Mouse (Mus musculus) liver, postnatal 0 days (tissue): ENCODE measurements around the gene Tmeff2. TPM values are rescaled to one million over a fixed set of nuclear protein-coding genes. Genes with fewer than 3 reads are reported as not detected.

Experiments used
- ATAC-seq: fragments of 200-750 bp; cut with Nextera tagmentation; 2 replicates; pipeline ENCODE4 v1.8.0; 2017; ENCODE audit warnings: mild to moderate bottlenecking, moderate library complexity
- DNase-seq: peaks from one replicate; pipeline ENCODE4 v3.0.0-alpha.2; 2016
- H3K27ac ChIP-seq: fragments of 300-500 bp; sonication (generic); 2 replicates; pipeline ENCODE4 v1.5.1; 2014; ENCODE audit warnings: antibody characterized with exemption, moderate library complexity, mild to moderate bottlenecking, low read depth
- H3K27me3 ChIP-seq: fragments of 300-500 bp; sonication (generic); 2 replicates; pipeline ENCODE4 v1.6.1; 2014; ENCODE audit warnings: low read length, control low read depth, mixed read lengths; ENCODE audit not compliant: insufficient read depth
- H3K36me3 ChIP-seq: fragments of 300-500 bp; sonication (generic); replicated peaks from 2 replicates; pipeline ENCODE4 v1.6.1; 2014; ENCODE audit warnings: mild to moderate bottlenecking, control low read depth, low read length, moderate library complexity, mixed read lengths; ENCODE audit not compliant: insufficient read depth
- H3K4me1 ChIP-seq: fragments of 300-500 bp; sonication (generic); 2 replicates; pipeline ENCODE4 v1.6.1; 2014; ENCODE audit warnings: antibody characterized with exemption, mild to moderate bottlenecking, control low read depth; ENCODE audit not compliant: insufficient read depth
- H3K4me2 ChIP-seq: fragments of 300-500 bp; sonication (generic); 2 replicates; pipeline ENCODE4 v1.6.1; 2014; ENCODE audit warnings: low read depth, mild to moderate bottlenecking, low read length, moderate library complexity, mixed read lengths
- H3K4me3 ChIP-seq: fragments of 300-500 bp; sonication (generic); 2 replicates; pipeline ENCODE4 v1.5.1; 2014; ENCODE audit warnings: low read depth, low read length
- H3K9ac ChIP-seq: fragments of 300-500 bp; sonication (generic); replicated peaks from 2 replicates; pipeline ENCODE4 v1.6.1; 2014; ENCODE audit warnings: mild to moderate bottlenecking, moderate library complexity
- H3K9me3 ChIP-seq: fragments of 300-500 bp; sonication (generic); 2 replicates; pipeline ENCODE4 v1.6.1; 2016; ENCODE audit warnings: mild to moderate bottlenecking, control low read depth, low read length, mixed read lengths
- CTCF ChIP-seq: sonication (generic); IDR thresholded peaks from 2 replicates; pipeline ENCODE4 v1.5.1; 2016; ENCODE audit warnings: antibody characterized with exemption, low read depth
- EP300 ChIP-seq: IDR thresholded peaks from 2 replicates; pipeline ENCODE4 v1.6.1; 2016; ENCODE audit warnings: antibody characterized with exemption, low read depth, mild to moderate bottlenecking
- WGBS: fragments of 180-500 bp; shearing (Covaris S2); extraction: QIAGEN DNeasy Blood & Tissue Kit; methylation state at CpG from one replicate; pipeline ENCODE4 v1.1.7; 2014; ENCODE audit not compliant: insufficient replicate concordance; 5-methylcytosine and 5-hydroxymethylcytosine counted together
- polyA plus RNA-seq: library from polyadenylated mRNA; unstranded; fragments of >200 nt; fragmentation: Nextera tagmentation; extraction: Ambion mirVana; gene quantifications from 2 replicates; pipeline ENCODE4 v1.2.1, GENCODE M21; 2015

The Tmeff2 gene
- polyA plus RNA-seq, 1 experiment from 2014 or later: 0.59 TPM

DNA sequence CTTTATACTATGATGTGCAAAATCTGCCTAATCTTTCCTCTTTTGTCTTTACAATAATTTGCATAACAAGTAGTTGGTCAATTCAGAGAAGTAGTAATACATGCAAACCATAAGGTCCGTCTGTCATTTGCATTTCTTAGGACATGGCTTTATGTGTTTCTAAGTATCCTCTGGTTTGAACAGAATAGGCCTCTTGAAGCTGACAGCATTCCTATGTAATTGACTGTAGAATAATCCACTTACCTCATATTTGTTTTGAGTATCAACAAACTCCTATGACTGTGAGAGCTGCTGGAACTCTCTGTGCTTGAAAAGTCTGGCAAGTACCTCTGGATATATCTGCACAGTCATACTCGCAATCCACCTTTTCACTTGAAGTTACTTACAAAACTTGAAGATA lies 194.3 kb downstream of the Tmeff2 start:
- H3K27me3 ChIP-seq: no peaks in the 10 kb centered on the region
- H3K4me3 ChIP-seq: no peak overlapping the region
- no peaks in the 10 kb centered on the region for H3K4me1 ChIP-seq
- WGBS: 80% methylated on average over 2 of the region's 2 CpGs
- DNase-seq (no peak), ATAC-seq (no peak)
- TF ChIP-seq EP300 (no peak), CTCF (no peak)
- no peak overlapping the region for H3K4me2 ChIP-seq
- H3K9ac ChIP-seq: no peak overlapping the region
- H3K36me3 ChIP-seq: no peaks in the 10 kb centered on the region
- H3K9me3 ChIP-seq: no peaks in the 10 kb centered on the region
- H3K27ac ChIP-seq: no peak overlapping the region

DNA sequence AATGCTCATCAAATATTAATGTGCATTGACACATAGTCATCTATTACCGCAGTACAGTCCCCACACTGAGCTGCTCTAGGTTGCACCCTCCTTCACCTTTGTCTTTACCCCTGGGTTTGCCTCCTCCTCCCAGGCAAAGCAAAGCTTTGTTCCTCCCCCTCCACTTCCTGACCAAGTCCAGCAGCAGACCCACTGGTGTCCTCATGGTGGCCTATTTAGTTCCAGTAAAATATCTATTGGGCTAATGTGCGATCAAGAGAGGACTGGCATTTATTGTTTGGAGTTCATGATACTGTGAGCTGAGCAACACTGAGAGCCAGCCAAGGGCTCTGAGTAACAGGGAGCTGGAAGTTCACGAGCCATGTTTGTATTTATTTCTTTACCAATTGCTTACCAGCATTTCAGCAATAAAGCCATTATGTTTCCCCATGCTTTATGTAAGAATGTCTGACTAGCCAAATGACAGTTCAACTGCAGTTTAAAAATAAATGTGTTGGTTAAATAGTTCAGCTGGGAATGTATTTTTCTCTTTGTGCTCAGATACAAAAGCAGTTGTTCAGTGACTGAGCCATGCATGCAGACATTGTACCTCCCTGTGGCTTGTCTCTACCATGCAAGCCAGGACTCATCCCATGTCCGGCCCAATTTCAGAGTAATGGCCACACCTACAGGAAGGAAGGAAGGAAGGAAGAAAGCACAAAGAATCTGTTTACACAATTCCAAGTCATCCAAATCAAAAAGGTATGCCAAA lies 196.6 kb downstream of the Tmeff2 start:
- H3K27me3 ChIP-seq: no peaks in the 10 kb centered on the region
- TF ChIP-seq EP300 (no peak), CTCF (no peak)
- no peaks in the 10 kb centered on the region for H3K4me1 ChIP-seq
- H3K4me2 ChIP-seq: no peak overlapping the region
- no peak for DNase-seq
- H3K36me3 ChIP-seq: no peaks in the 10 kb centered on the region
- no peak for ATAC-seq
- H3K9ac ChIP-seq: no peak overlapping the region
- H3K9me3 ChIP-seq: no peaks in the 10 kb centered on the region
- 69% methylated on average over 4 of the region's 4 CpGs for WGBS
- H3K4me3 ChIP-seq: no peak overlapping the region
- no peak overlapping the region for H3K27ac ChIP-seq

DNA sequence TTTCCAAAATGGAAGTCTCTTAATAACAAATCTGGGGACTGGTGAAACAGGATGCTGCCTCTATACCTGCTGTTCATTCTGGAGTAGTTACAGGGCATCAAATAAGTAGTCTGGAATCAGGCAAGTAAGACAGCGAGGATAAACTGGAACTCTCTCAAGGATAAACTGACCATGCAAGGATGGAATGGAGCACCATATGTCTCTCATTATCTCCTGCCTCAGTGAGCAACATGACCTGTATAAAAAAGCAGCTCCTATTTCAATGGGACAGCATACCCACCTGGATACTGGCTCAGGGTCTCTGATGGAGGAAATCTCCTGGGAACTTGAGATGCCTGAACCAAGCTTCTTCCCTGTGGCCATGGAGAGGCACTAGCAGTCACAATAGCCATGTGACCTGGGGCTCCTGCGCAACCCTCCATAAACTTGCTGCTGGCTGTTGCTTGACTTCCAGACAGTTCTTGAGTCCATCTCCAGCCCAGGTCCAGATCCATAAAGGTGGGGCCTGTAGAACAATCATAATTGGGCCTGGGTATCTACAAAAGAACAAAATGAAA lies 200.7 kb downstream of the Tmeff2 start:
- Histone ChIP-seq H3K27me3 (no peaks in the 10 kb centered on the region), H3K4me1 (no peaks in the 10 kb centered on the region), H3K36me3 (no peaks in the 10 kb centered on the region), H3K9me3 (no peaks in the 10 kb centered on the region), H3K27ac (no peak overlapping the region), H3K4me3 (no peak overlapping the region), H3K4me2 (no peak overlapping the region), H3K9ac (no peak overlapping the region)
- DNase-seq (no peak), ATAC-seq (no peak)
- WGBS: 92% methylated on average over 2 of the region's 2 CpGs
- TF ChIP-seq EP300: no peak

DNA sequence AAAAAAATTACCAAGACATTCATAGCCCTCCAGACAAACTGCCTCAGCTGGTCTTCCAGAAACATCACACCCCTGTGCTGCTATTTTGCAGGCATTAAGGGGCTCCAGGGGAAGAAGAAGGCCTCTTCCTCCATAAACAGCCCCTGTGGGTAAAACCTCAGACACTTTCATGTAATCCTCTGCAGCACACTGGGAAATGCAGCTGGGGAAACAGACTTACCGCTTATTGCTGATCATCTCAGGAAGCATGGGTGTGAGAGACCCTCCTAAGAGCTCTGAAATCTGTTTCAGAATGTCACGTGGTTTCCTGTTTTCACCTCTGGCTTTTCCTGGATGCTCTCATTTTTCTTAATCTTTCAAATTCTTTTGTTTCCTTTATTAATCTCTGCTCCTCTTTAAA lies 204.3 kb downstream of the Tmeff2 start:
- no peaks in the 10 kb centered on the region for H3K27me3 ChIP-seq
- no peaks in the 10 kb centered on the region for H3K9me3 ChIP-seq
- ATAC-seq (no peak), DNase-seq (no peak)
- H3K4me3 ChIP-seq: no peak overlapping the region
- no peak overlapping the region for H3K9ac ChIP-seq
- H3K4me2 ChIP-seq: no peak overlapping the region
- H3K36me3 ChIP-seq: no peaks in the 10 kb centered on the region
- TF ChIP-seq EP300 (no peak), CTCF (no peak)
- H3K27ac ChIP-seq: no peak overlapping the region
- H3K4me1 ChIP-seq: no peaks in the 10 kb centered on the region
- 24% methylated on average over 2 of the region's 2 CpGs for WGBS

DNA sequence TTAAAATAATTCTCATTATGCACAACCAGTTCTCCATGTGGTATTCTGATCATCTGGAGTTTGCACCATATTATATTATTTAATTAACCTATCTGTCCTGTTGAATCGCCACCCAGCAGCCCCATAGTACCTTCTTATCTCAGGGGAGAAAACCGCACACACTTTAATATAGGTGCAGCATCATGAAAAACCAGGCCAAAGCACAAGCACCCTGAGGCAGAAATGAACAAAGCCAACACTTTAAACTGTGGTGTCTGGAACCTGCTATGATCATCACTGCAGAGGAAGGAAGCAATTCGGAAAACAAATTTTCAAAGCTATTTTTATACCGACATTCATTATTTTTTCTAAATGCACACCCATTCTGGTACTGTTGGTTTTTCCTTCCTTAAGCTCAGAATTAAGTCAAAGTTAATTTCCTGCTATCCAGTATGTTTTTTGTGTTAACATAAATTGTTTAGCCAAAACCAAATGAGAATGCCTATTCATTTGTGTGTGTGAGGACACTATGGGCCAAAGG lies 206.0 kb downstream of the Tmeff2 start:
- no peak overlapping the region for H3K9ac ChIP-seq
- TF ChIP-seq EP300: no peak
- TF ChIP-seq CTCF: no peak
- DNase-seq (no peak), ATAC-seq (no peak)
- H3K27ac ChIP-seq: no peak overlapping the region
- H3K9me3 ChIP-seq: no peaks in the 10 kb centered on the region
- 56% methylated on average over 4 of the region's 4 CpGs for WGBS
- H3K4me3 ChIP-seq: no peak overlapping the region
- H3K27me3 ChIP-seq: no peaks in the 10 kb centered on the region
- H3K4me1 ChIP-seq: no peaks in the 10 kb centered on the region
- no peaks in the 10 kb centered on the region for H3K36me3 ChIP-seq
- H3K4me2 ChIP-seq: no peak overlapping the region

DNA sequence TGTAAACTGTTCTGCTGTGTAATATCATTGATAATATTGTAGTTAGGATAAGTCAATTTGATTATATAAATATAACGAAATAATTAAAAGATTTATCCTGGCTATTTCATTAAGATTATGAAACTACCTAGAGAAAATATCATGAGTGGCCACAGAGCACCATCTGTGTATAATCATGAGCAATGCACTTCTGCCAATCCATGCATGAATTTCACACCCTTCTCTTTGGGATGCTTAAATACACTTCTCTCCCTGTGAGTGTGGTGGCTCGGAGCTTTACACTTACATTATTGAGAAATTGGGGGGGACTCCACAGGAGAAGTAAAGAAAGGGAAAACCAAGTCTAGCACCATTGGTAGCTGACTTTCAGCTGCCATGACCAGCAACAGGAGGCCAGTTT lies 206.9 kb downstream of the Tmeff2 start:
- WGBS: 62% methylated on average over 2 of the region's 2 CpGs
- DNase-seq (no peak), ATAC-seq (no peak)
- Histone ChIP-seq H3K4me2 (no peak overlapping the region), H3K4me1 (no peaks in the 10 kb centered on the region), H3K9ac (no peak overlapping the region), H3K27ac (no peak overlapping the region), H3K9me3 (no peaks in the 10 kb centered on the region), H3K4me3 (no peak overlapping the region), H3K36me3 (no peaks in the 10 kb centered on the region), H3K27me3 (no peaks in the 10 kb centered on the region)
- TF ChIP-seq EP300 (no peak), CTCF (no peak)
